Mouse (Mus musculus): ENCODE results near the gene Wdr59. TPM values are rescaled to one million over a fixed set of nuclear protein-coding genes. Genes with fewer than 3 reads are reported as not detected.
A peak's percentile ranks its signal among the peaks of the same experiment; 100 is the strongest.

The Wdr59 gene
- polyA plus RNA-seq, 1 experiment from 2014 or later = 6.0 TPM

- H3K27me3 ChIP-seq = no peaks in the 10 kb centered on the region
- H3K9me3 ChIP-seq = no peaks in the 10 kb centered on the region
- 68% methylated on average over 4 of the region's 4 CpGs for WGBS
- peaks cover 22% of the 10 kb centered on the region for H3K4me1 ChIP-seq
- H3K27ac ChIP-seq = 0 out of 2 replicates have a peak overlapping the region, but pooled peaks have one; percentile 4
- H3K4me2 ChIP-seq = no peak overlapping the region
- ATAC-seq (ENCODE audit: borderline replicate concordance, extremely low read depth, low FRiP score, low TSS enrichment) = no peak
- no peak overlapping the region for H3K4me3 ChIP-seq
- H3K9ac ChIP-seq = no peak overlapping the region
- 0 out of 2 replicates have a peak, but pooled peaks cover 3% of the 10 kb centered on the region for H3K36me3 ChIP-seq
Measured at GRCm38 (mm10) chr8:111561824-111562223, 39.9 kb upstream of the Wdr59 start.

- Histone ChIP-seq H3K36me3 (no peaks in the 10 kb centered on the region), H3K4me3 (no peak overlapping the region), H3K4me2 (no peak overlapping the region), H3K4me1 (0 out of 2 replicates have a peak, but pooled peaks cover 13% of the 10 kb centered on the region), H3K27ac (no peak overlapping the region), H3K27me3 (no peaks in the 10 kb centered on the region), H3K9ac (no peak overlapping the region), H3K9me3 (no peaks in the 10 kb centered on the region)
- no peak for ATAC-seq (ENCODE audit: borderline replicate concordance, extremely low read depth, low FRiP score, low TSS enrichment)
- WGBS = 79% methylated on average over 8 of the region's 8 CpGs
Measured at GRCm38 (mm10) chr8:111551511-111552130, 29.7 kb upstream of the Wdr59 start.

- WGBS = 64% methylated on average over 9 of the region's 9 CpGs
- Histone ChIP-seq H3K4me2 (peak overlapping the region; percentile 22; the same call in 1 of the 2 replicates), H3K9me3 (no peaks in the 10 kb centered on the region), H3K27ac (peak overlapping the region; percentile 76), H3K4me1 (0 out of 2 replicates have a peak, but pooled peaks cover 13% of the 10 kb centered on the region), H3K36me3 (no peaks in the 10 kb centered on the region), H3K9ac (no peak overlapping the region), H3K27me3 (no peaks in the 10 kb centered on the region), H3K4me3 (no peak overlapping the region)
- no peak for ATAC-seq (ENCODE audit: borderline replicate concordance, extremely low read depth, low FRiP score, low TSS enrichment)
Measured at GRCm38 (mm10) chr8:111550002-111550870, 28.3 kb upstream of the Wdr59 start.

- no peaks in the 10 kb centered on the region for H3K9me3 ChIP-seq
- H3K27me3 ChIP-seq = no peaks in the 10 kb centered on the region
- 81% methylated on average over 6 of the region's 6 CpGs for WGBS
- no peak overlapping the region for H3K27ac ChIP-seq
- H3K4me1 ChIP-seq = 0 out of 2 replicates have a peak, but pooled peaks cover 13% of the 10 kb centered on the region
- H3K9ac ChIP-seq = no peak overlapping the region
- no peak for ATAC-seq (ENCODE audit: borderline replicate concordance, extremely low read depth, low FRiP score, low TSS enrichment)
- no peak overlapping the region for H3K4me3 ChIP-seq
- no peak overlapping the region for H3K4me2 ChIP-seq
- H3K36me3 ChIP-seq = no peaks in the 10 kb centered on the region
Measured at GRCm38 (mm10) chr8:111548201-111548600, 26.3 kb upstream of the Wdr59 start.

GRCm38 (mm10) chr8:111547144-111547543, 25.3 kb upstream of the Wdr59 start:
- Histone ChIP-seq H3K4me3 (no peak overlapping the region), H3K27me3 (no peaks in the 10 kb centered on the region), H3K36me3 (no peaks in the 10 kb centered on the region), H3K4me1 (0 out of 2 replicates have a peak, but pooled peaks cover 13% of the 10 kb centered on the region), H3K27ac (no peak overlapping the region), H3K4me2 (no peak overlapping the region), H3K9me3 (no peaks in the 10 kb centered on the region), H3K9ac (no peak overlapping the region)
- ATAC-seq (ENCODE audit: borderline replicate concordance, extremely low read depth, low FRiP score, low TSS enrichment) = no peak
- 92% methylated on average over 3 of the region's 3 CpGs for WGBS

- no peak overlapping the region for H3K9ac ChIP-seq
- 72% methylated on average over 8 of the region's 8 CpGs for WGBS
Measured at GRCm38 (mm10) chr8:111545406-111546156, 23.7 kb upstream of the Wdr59 start.

GRCm38 (mm10) chr8:111543712-111544380, 22.0 kb upstream of the Wdr59 start:
- H3K27ac ChIP-seq = no peak overlapping the region
- H3K9me3 ChIP-seq = no peaks in the 10 kb centered on the region
- no peak overlapping the region for H3K4me3 ChIP-seq
- H3K9ac ChIP-seq = no peak overlapping the region
- H3K4me2 ChIP-seq = no peak overlapping the region
- H3K36me3 ChIP-seq = no peaks in the 10 kb centered on the region
- no peaks in the 10 kb centered on the region for H3K27me3 ChIP-seq
- ATAC-seq (ENCODE audit: borderline replicate concordance, extremely low read depth, low FRiP score, low TSS enrichment) = no peak
- 90% methylated on average over 9 of the region's 9 CpGs for WGBS
- peaks cover 27% of the 10 kb centered on the region for H3K4me1 ChIP-seq

More at GRCm38 (mm10) chr8:111545406-111546156, 23.7 kb upstream of the Wdr59 start:
- no peaks in the 10 kb centered on the region for H3K9me3 ChIP-seq
- H3K4me3 ChIP-seq = no peak overlapping the region
- no peak overlapping the region for H3K4me2 ChIP-seq
- no peak overlapping the region for H3K27ac ChIP-seq
- peaks cover 25% of the 10 kb centered on the region; the same call in 1 of the 2 replicates for H3K4me1 ChIP-seq
- no peaks in the 10 kb centered on the region for H3K36me3 ChIP-seq
- no peaks in the 10 kb centered on the region for H3K27me3 ChIP-seq
- no peak for ATAC-seq (ENCODE audit: borderline replicate concordance, extremely low read depth, low FRiP score, low TSS enrichment)

GRCm38 (mm10) chr8:111539422-111540076, 17.7 kb upstream of the Wdr59 start:
- 54% methylated on average over 10 of the region's 10 CpGs for WGBS
- ATAC-seq (ENCODE audit: borderline replicate concordance, extremely low read depth, low FRiP score, low TSS enrichment) = no peak
- H3K27me3 ChIP-seq = no peaks in the 10 kb centered on the region
- H3K4me1 ChIP-seq = peaks cover 46% of the 10 kb centered on the region
- H3K27ac ChIP-seq = no peak overlapping the region
- no peaks in the 10 kb centered on the region for H3K36me3 ChIP-seq
- H3K9ac ChIP-seq = no peak overlapping the region
- no peak overlapping the region for H3K4me3 ChIP-seq
- peak overlapping the region; percentile 33 for H3K4me2 ChIP-seq
- H3K9me3 ChIP-seq = no peaks in the 10 kb centered on the region

- Histone ChIP-seq H3K9me3 (no peaks in the 10 kb centered on the region), H3K9ac (peak overlapping the region; percentile 81; the same call in 1 of the 2 replicates), H3K4me1 (peaks cover 49% of the 10 kb centered on the region), H3K27me3 (no peaks in the 10 kb centered on the region), H3K4me2 (peak overlapping the region; percentile 84), H3K4me3 (peak overlapping the region; percentile 96), H3K36me3 (no peaks in the 10 kb centered on the region), H3K27ac (peak overlapping the region; percentile 44; the same call in 1 of the 2 replicates)
- no peak for ATAC-seq (ENCODE audit: borderline replicate concordance, extremely low read depth, low FRiP score, low TSS enrichment)
- WGBS = 5% methylated on average over 2 of the region's 2 CpGs
Measured at GRCm38 (mm10) chr8:111538194-111538593, 16.3 kb upstream of the Wdr59 start.

- peak overlapping the region; percentile 84 for H3K4me2 ChIP-seq
- peak overlapping the region; percentile 81 for H3K9ac ChIP-seq
- WGBS = 2% methylated on average over 8 of the region's 8 CpGs
- no peaks in the 10 kb centered on the region for H3K36me3 ChIP-seq
- no peak for ATAC-seq (ENCODE audit: borderline replicate concordance, extremely low read depth, low FRiP score, low TSS enrichment)
- peaks cover 49% of the 10 kb centered on the region for H3K4me1 ChIP-seq
- H3K4me3 ChIP-seq = peak overlapping the region; percentile 96
- H3K27me3 ChIP-seq = no peaks in the 10 kb centered on the region
- no peaks in the 10 kb centered on the region for H3K9me3 ChIP-seq
- peak overlapping the region; percentile 97; the same call in 1 of the 2 replicates for H3K27ac ChIP-seq
Measured at GRCm38 (mm10) chr8:111537765-111538158, 15.9 kb upstream of the Wdr59 start.
